Comparison of ENCODE assay signal across 30 mouse cellular contexts in genomic region chr6:127006551-127006950, GRCm38 (mm10). TPM values are rescaled to one million over a fixed set of nuclear protein-coding genes. Genes with fewer than 3 reads are reported as not detected.
DNase-seq lines count a peak whose midpoint lies in the region; ATAC-seq and TF ChIP-seq lines count a peak whose summit lies in the region.
"Had no signal": no experiment of that assay in that cellular context is flagged by ENCODE, and none has a peak within 500 bp of the region (broad histone marks: within the 10 kb centered on the region; RNA-seq: fewer than 3 reads in every experiment).

No protein-coding gene starts in this region.

- 78% methylated on average over 3 of the region's 3 CpGs for WGBS in heart, embryonic 10.5 days
- 89% methylated on average over 3 of the region's 3 CpGs for WGBS in midbrain, postnatal 0 days

- ATAC-seq in midbrain, postnatal 0 days (ENCODE audit: low FRiP score): no peak
- ATAC-seq: CD4-positive, CD25-positive, alpha-beta regulatory T cell, adult 4 months; forebrain, embryonic 15.5 days; hindbrain, postnatal 0 days; inflammation-experienced regulatory T-cells, adult 6 months; intestine, embryonic 16.5 days had no signal

- no peak overlapping the region for H3K4me2 ChIP-seq in midbrain, postnatal 0 days (ENCODE audit: low read depth, low read length, poor library complexity, severe bottlenecking)
- H3K4me2 ChIP-seq: embryonic facial prominence, embryonic 13.5 days; forebrain, embryonic 12.5 days; forebrain, embryonic 15.5 days; heart, embryonic 13.5 days; hindbrain, embryonic 14.5 days had no signal

- DNase-seq in heart, adult 11 months: peak; percentile 87
- no peak for DNase-seq in heart, embryonic 10.5 days (ENCODE audit: low spot score)
- peak; percentile 8 to 32 for DNase-seq in urinary bladder, adult 18-20 months (ENCODE audit: low spot score in 2 of 2)
- no peak for DNase-seq in urinary bladder, postnatal 25 days (ENCODE audit: low spot score)
- peak; percentile 12 for DNase-seq in adipocyte (ENCODE audit: low spot score)
- DNase-seq in midbrain, postnatal 0 days (ENCODE audit: low spot score): no peak
- DNase-seq: adrenal gland, adult 8-10 months; adrenal gland, postnatal 25 days; cerebellum, adult 11-12 months; cerebellum, adult 8-10 months; cerebellum, postnatal 10 days; cerebellum, postnatal 36 days; embryo, embryonic 11 days; gastrocnemius, postnatal 14 days had no signal

- no peaks in the 10 kb centered on the region for H3K27me3 ChIP-seq in heart, embryonic 10.5 days (ENCODE audit: insufficient read depth, poor library complexity, severe bottlenecking)
- no peaks in the 10 kb centered on the region for H3K27me3 ChIP-seq in midbrain, postnatal 0 days (ENCODE audit: insufficient read depth, low read length)
- H3K27me3 ChIP-seq: embryonic facial prominence, embryonic 13.5 days; forebrain, embryonic 12.5 days; forebrain, embryonic 15.5 days; heart, embryonic 13.5 days had no signal

- no peak overlapping the region for H3K27ac ChIP-seq in heart, embryonic 10.5 days
- H3K27ac ChIP-seq in midbrain, postnatal 0 days (ENCODE audit: low read depth, low read length): no peak overlapping the region
- H3K27ac ChIP-seq: embryonic facial prominence, embryonic 10.5 days; embryonic facial prominence, embryonic 13.5 days; forebrain, embryonic 12.5 days; forebrain, embryonic 15.5 days; heart, embryonic 13.5 days; hindbrain, embryonic 14.5 days; hindbrain, postnatal 0 days had no signal

- no peaks in the 10 kb centered on the region for H3K9me3 ChIP-seq in heart, embryonic 10.5 days
- no peaks in the 10 kb centered on the region for H3K9me3 ChIP-seq in midbrain, postnatal 0 days (ENCODE audit: low read length)
- H3K9me3 ChIP-seq: embryonic facial prominence, embryonic 10.5 days; embryonic facial prominence, embryonic 13.5 days; forebrain, embryonic 12.5 days; forebrain, embryonic 15.5 days had no signal

- H3K4me3 ChIP-seq in heart, embryonic 10.5 days: no peak overlapping the region
- H3K4me3 ChIP-seq in midbrain, postnatal 0 days (ENCODE audit: low read depth, low read length): no peak overlapping the region
- H3K4me3 ChIP-seq: embryonic facial prominence, embryonic 10.5 days; embryonic facial prominence, embryonic 13.5 days; erythroblast, embryonic 14.5 days; forebrain, embryonic 12.5 days; forebrain, embryonic 15.5 days; heart, embryonic 13.5 days had no signal

- H3K4me1 ChIP-seq in heart, embryonic 10.5 days: no peaks in the 10 kb centered on the region
- no peaks in the 10 kb centered on the region for H3K4me1 ChIP-seq in midbrain, postnatal 0 days (ENCODE audit: insufficient read depth, low read length)
- H3K4me1 ChIP-seq: embryonic facial prominence, embryonic 13.5 days; forebrain, embryonic 15.5 days had no signal

- no peak for TF ChIP-seq CTCF in midbrain, postnatal 0 days (IDR thresholded peaks at IDR 0.05)

- H3K9ac ChIP-seq in midbrain, postnatal 0 days (replicated peaks; ENCODE audit: low read length, poor library complexity, severe bottlenecking): no peak overlapping the region
- H3K9ac ChIP-seq: embryonic facial prominence, embryonic 13.5 days; forebrain, embryonic 12.5 days; forebrain, embryonic 15.5 days; heart, embryonic 13.5 days; hindbrain, embryonic 14.5 days had no signal

- H3K36me3 ChIP-seq in heart, embryonic 10.5 days: no peaks in the 10 kb centered on the region
- H3K36me3 ChIP-seq in midbrain, postnatal 0 days (ENCODE audit: insufficient read depth, low read length): no peaks in the 10 kb centered on the region
- H3K36me3 ChIP-seq: embryonic facial prominence, embryonic 10.5 days; embryonic facial prominence, embryonic 13.5 days; forebrain, embryonic 12.5 days; forebrain, embryonic 15.5 days; heart, embryonic 13.5 days had no signal

RNA-seq across cellular contexts. Expression of gene Fgf6, which starts 8.8 kb away (rescaled TPM):
- 0.24 and 0.30 TPM in 2 replicates for polyA plus RNA-seq in heart, embryonic 10.5 days (2016; fragmentation: Nextera tagmentation; extraction: Ambion mirVana)
- not detected in 2 replicates for total RNA-seq in midbrain, postnatal 0 days (2014; rRNA removed)
- not detected in 2 replicates for polyA plus RNA-seq in midbrain, postnatal 0 days (2015; fragmentation: Nextera tagmentation; extraction: Ambion mirVana)
- total RNA-seq: adrenal gland, adult 8-10 months; adrenal gland, postnatal 25 days; granulocyte monocyte progenitor cell, adult 5-6 weeks; hindbrain, postnatal 0 days; MEL had no signal
- polyA plus RNA-seq: brain, embryonic 14.5 days; C2C12; CD4-positive, CD25-positive, alpha-beta regulatory T cell, adult 4 months; cortical plate, adult 2 months; erythroblast, embryonic 14.5 days; forebrain, embryonic 12.5 days; forebrain, embryonic 15.5 days; heart, embryonic 13.5 days; hindbrain, embryonic 14.5 days; hindbrain, postnatal 0 days; inflammation-experienced regulatory T-cells, adult 6 months; intestine, embryonic 16.5 days had no signal

Comparison
In these comparisons a context has a peak if more than half of its experiments do, and no peak if none do; other contexts are left out.
1. DNase-seq: peak in heart, adult 11 months (single experiment), urinary bladder, adult 18-20 months (2 of 2) and adipocyte (single experiment); none in heart, embryonic 10.5 days (single experiment), urinary bladder, postnatal 25 days (single experiment) and midbrain, postnatal 0 days (single experiment).